Mouse (Mus musculus) gastrocnemius, postnatal 10 days (tissue): ENCODE results near the gene Gm20821. TPM values are rescaled to one million over a fixed set of nuclear protein-coding genes. Genes with fewer than 3 reads are reported as not detected.
"Not testable (repeated sequence)": the region's sequence is repeated elsewhere in the genome, so short reads cannot be mapped to it uniquely, and the experiment has no call there.

Source experiments
- DNase-seq: peaks from one replicate; pipeline ENCODE4 v3.0.0; 2021; ENCODE audit warnings: mixed read lengths
- long read RNA-seq, 2 experiments: library from polyadenylated mRNA; stranded (forward); transcript quantifications; one replicate each; pipeline ENCODE4 v2.0.0; 2021
- total RNA-seq, 2 experiments: library from RNA; stranded (reverse); gene quantifications; 2 replicates each; pipeline ENCODE4 v1.2.3; 2021

The Gm20821 gene
- total RNA-seq: not detected
- long read RNA-seq, experiment 1: 0 reads
- long read RNA-seq, experiment 2: 0 reads

GRCm38 (mm10) chrY:9781504-9781903 lies at the start of gene Gm20821:
Gene Gm20821 (plus strand): TSS chrY:9781804.
- DNase-seq: not testable (repeated sequence)
